Mouse (Mus musculus) hindbrain, embryonic 13.5 days (tissue): ENCODE results near the gene Gtf3c2. TPM values are rescaled to one million over a fixed set of nuclear protein-coding genes. Genes with fewer than 3 reads are reported as not detected.
A peak's percentile ranks its signal among the peaks of the same experiment; 100 is the strongest.

Experiments
- ATAC-seq: fragments of 200-750 bp; cut with Nextera tagmentation; 2 replicates; pipeline ENCODE4 v1.8.0; 2017; ENCODE audit warnings: moderate TSS enrichment; ENCODE audit not compliant: low FRiP score
- H3K27ac ChIP-seq: fragments of 300-500 bp; sonication (generic); 2 replicates; pipeline ENCODE4 v1.5.1; 2015; ENCODE audit warnings: inconsistent platforms, mild to moderate bottlenecking, moderate library complexity
- H3K27me3 ChIP-seq: fragments of 300-500 bp; sonication (generic); 2 replicates; pipeline ENCODE4 v1.6.1; 2015; ENCODE audit warnings: mild to moderate bottlenecking, inconsistent platforms
- H3K36me3 ChIP-seq: fragments of 300-500 bp; sonication (generic); 2 replicates; pipeline ENCODE4 v1.6.1; 2015; ENCODE audit warnings: mild to moderate bottlenecking, inconsistent platforms
- H3K4me1 ChIP-seq: fragments of 300-500 bp; sonication (generic); replicated peaks from 2 replicates; pipeline ENCODE4 v1.6.1; 2015; ENCODE audit warnings: inconsistent platforms
- H3K4me2 ChIP-seq: fragments of 300-500 bp; sonication (generic); 2 replicates; pipeline ENCODE4 v1.6.1; 2015; ENCODE audit warnings: inconsistent platforms, mild to moderate bottlenecking, moderate library complexity
- H3K4me3 ChIP-seq: fragments of 300-500 bp; sonication (generic); 2 replicates; pipeline ENCODE4 v1.5.1; 2015; ENCODE audit warnings: mild to moderate bottlenecking, inconsistent platforms
- H3K9ac ChIP-seq: fragments of 300-500 bp; sonication (generic); 2 replicates; pipeline ENCODE4 v1.6.1; 2015; ENCODE audit warnings: mild to moderate bottlenecking, inconsistent platforms
- H3K9me3 ChIP-seq: fragments of 300-500 bp; sonication (generic); 2 replicates; pipeline ENCODE4 v1.6.1; 2016; ENCODE audit warnings: inconsistent platforms
- WGBS: fragments of 180-500 bp; shearing (Covaris S2); methylation state at CpG from one replicate; pipeline ENCODE4 v1.1.7; 2015; 5-methylcytosine and 5-hydroxymethylcytosine counted together
- polyA plus RNA-seq: library from polyadenylated mRNA; unstranded; fragments of >200 nt; fragmentation: Nextera tagmentation; extraction: Ambion mirVana; gene quantifications from 2 replicates; pipeline ENCODE4 v1.2.1, GENCODE M21; 2015

The Gtf3c2 gene
- polyA plus RNA-seq, 1 experiment from 2014 or later = 67.5 TPM

GRCm38 (mm10) chr5:31168630-31169029 lies 11.3 kb downstream of the Gtf3c2 start:
- Histone ChIP-seq H3K36me3 (peaks cover 96% of the 10 kb centered on the region), H3K4me2 (no peak overlapping the region), H3K27ac (no peak overlapping the region), H3K27me3 (no peaks in the 10 kb centered on the region), H3K9me3 (no peaks in the 10 kb centered on the region), H3K4me1 (no peaks in the 10 kb centered on the region), H3K9ac (no peak overlapping the region), H3K4me3 (no peak overlapping the region)
- no peak for ATAC-seq
- 89% methylated on average over 4 of the region's 4 CpGs for WGBS

- H3K4me3 ChIP-seq = no peak overlapping the region
- H3K4me1 ChIP-seq = no peaks in the 10 kb centered on the region
- no peak overlapping the region for H3K4me2 ChIP-seq
- WGBS = 80% methylated on average over 1 of the region's 1 CpGs
- no peaks in the 10 kb centered on the region for H3K9me3 ChIP-seq
- H3K27me3 ChIP-seq = no peaks in the 10 kb centered on the region
- no peak overlapping the region for H3K9ac ChIP-seq
- H3K36me3 ChIP-seq = peaks cover 94% of the 10 kb centered on the region
- H3K27ac ChIP-seq = no peak overlapping the region
- no peak for ATAC-seq
These were observed 15.1 kb downstream of the Gtf3c2 start for GRCm38 (mm10) chr5:31164878-31165277.

- Histone ChIP-seq H3K4me2 (no peak overlapping the region), H3K9ac (no peak overlapping the region), H3K36me3 (peaks cover 94% of the 10 kb centered on the region), H3K9me3 (no peaks in the 10 kb centered on the region), H3K27me3 (no peaks in the 10 kb centered on the region), H3K4me3 (no peak overlapping the region), H3K4me1 (no peaks in the 10 kb centered on the region), H3K27ac (no peak overlapping the region)
- no peak for ATAC-seq
These were observed 17.5 kb downstream of the Gtf3c2 start for GRCm38 (mm10) chr5:31162462-31162861.

GRCm38 (mm10) chr5:31154152-31154553 lies 25.8 kb downstream of the Gtf3c2 start, which contains the start of gene Mpv17:
Mpv17 (minus strand) TSS chr5:31154251.
- peak within 1 kb of the TSS; percentile 65 for H3K4me3 ChIP-seq
- H3K4me1 ChIP-seq = peaks cover 16% of the 10 kb centered on the region
- under 1% methylated on average over 19 of the region's 19 CpGs for WGBS
- no peaks in the 10 kb centered on the region for H3K9me3 ChIP-seq
- H3K4me2 ChIP-seq = peak within 1 kb of the TSS; percentile 84
- ATAC-seq = peak; percentile 96
- H3K9ac ChIP-seq = peak within 1 kb of the TSS; percentile 85
- H3K36me3 ChIP-seq = peaks cover 36% of the 10 kb centered on the region
- no peaks in the 10 kb centered on the region for H3K27me3 ChIP-seq
- H3K27ac ChIP-seq = peak within 1 kb of the TSS; percentile 83

GRCm38 (mm10) chr5:31153516-31154151 lies 26.3 kb downstream of the Gtf3c2 start:
- ATAC-seq = peak; percentile 26; the same call in 1 of the 2 replicates
- peak overlapping the region; percentile 83 for H3K27ac ChIP-seq

GRCm38 (mm10) chr5:31151746-31152145 lies 28.2 kb downstream of the Gtf3c2 start:
- H3K4me1 ChIP-seq = peaks cover 16% of the 10 kb centered on the region
- H3K36me3 ChIP-seq = peaks cover 12% of the 10 kb centered on the region
- no peak overlapping the region for H3K9ac ChIP-seq
- 90% methylated on average over 3 of the region's 3 CpGs for WGBS
- no peak for ATAC-seq
- H3K4me3 ChIP-seq = no peak overlapping the region
- no peak overlapping the region for H3K27ac ChIP-seq
- H3K9me3 ChIP-seq = no peaks in the 10 kb centered on the region
- H3K4me2 ChIP-seq = no peak overlapping the region
- no peaks in the 10 kb centered on the region for H3K27me3 ChIP-seq

More at GRCm38 (mm10) chr5:31153516-31154151, 26.3 kb downstream of the Gtf3c2 start:
- Histone ChIP-seq H3K4me3 (peak overlapping the region; percentile 65), H3K9me3 (no peaks in the 10 kb centered on the region), H3K36me3 (peaks cover 31% of the 10 kb centered on the region), H3K27me3 (no peaks in the 10 kb centered on the region), H3K4me2 (peak overlapping the region; percentile 84), H3K4me1 (peaks cover 16% of the 10 kb centered on the region), H3K9ac (peak overlapping the region; percentile 85)
- WGBS = 41% methylated on average over 6 of the region's 6 CpGs

- Histone ChIP-seq H3K27me3 (no peaks in the 10 kb centered on the region), H3K4me3 (no peak overlapping the region), H3K9me3 (no peaks in the 10 kb centered on the region), H3K27ac (no peak overlapping the region), H3K4me1 (peaks cover 13% of the 10 kb centered on the region), H3K36me3 (peaks cover 24% of the 10 kb centered on the region), H3K9ac (no peak overlapping the region), H3K4me2 (no peak overlapping the region)
- 90% methylated on average over 4 of the region's 4 CpGs for WGBS
- ATAC-seq = no peak
These were observed 30.2 kb downstream of the Gtf3c2 start for GRCm38 (mm10) chr5:31149781-31150180.

GRCm38 (mm10) chr5:31138968-31139425 lies 40.9 kb downstream of the Gtf3c2 start:
- 11% methylated on average over 9 of the region's 9 CpGs for WGBS
- no peak for ATAC-seq
- Histone ChIP-seq H3K27me3 (peaks cover 66% of the 10 kb centered on the region), H3K4me2 (peak overlapping the region; percentile 58; the same call in 1 of the 2 replicates), H3K9ac (0 out of 2 replicates have a peak overlapping the region, but pooled peaks have one; percentile 53), H3K4me1 (peaks cover 24% of the 10 kb centered on the region), H3K4me3 (peak overlapping the region; percentile 38; the same call in 1 of the 2 replicates), H3K36me3 (peaks cover 14% of the 10 kb centered on the region), H3K27ac (no peak overlapping the region), H3K9me3 (no peaks in the 10 kb centered on the region)

- H3K4me3 ChIP-seq = peak within 1 kb of the TSS; percentile 38
- peaks cover 24% of the 10 kb centered on the region for H3K4me1 ChIP-seq
- no peaks in the 10 kb centered on the region for H3K9me3 ChIP-seq
- H3K27ac ChIP-seq = no peak within 1 kb of the TSS
- ATAC-seq = no peak
- H3K36me3 ChIP-seq = peaks cover 13% of the 10 kb centered on the region
- H3K9ac ChIP-seq = peak within 1 kb of the TSS; percentile 53
- WGBS = 2% methylated on average over 52 of the region's 52 CpGs
- H3K27me3 ChIP-seq = peaks cover 72% of the 10 kb centered on the region
- peak within 1 kb of the TSS; percentile 58 for H3K4me2 ChIP-seq
These were observed 41.5 kb downstream of the Gtf3c2 start, which contains the start of gene Ucn for GRCm38 (mm10) chr5:31138241-31138967. Ucn (minus strand) TSS chr5:31138829.

GRCm38 (mm10) chr5:31137658-31138057 lies 42.3 kb downstream of the Gtf3c2 start:
- peaks cover 74% of the 10 kb centered on the region for H3K27me3 ChIP-seq
- H3K4me2 ChIP-seq = peak overlapping the region; percentile 58
- 0 out of 2 replicates have a peak overlapping the region, but pooled peaks have one; percentile 29 for H3K9ac ChIP-seq
- H3K9me3 ChIP-seq = no peaks in the 10 kb centered on the region
- under 1% methylated on average over 13 of the region's 13 CpGs for WGBS
- H3K36me3 ChIP-seq = peaks cover 13% of the 10 kb centered on the region
- peak overlapping the region; percentile 38 for H3K4me3 ChIP-seq
- ATAC-seq = no peak
- peaks cover 24% of the 10 kb centered on the region for H3K4me1 ChIP-seq
- no peak overlapping the region for H3K27ac ChIP-seq

GRCm38 (mm10) chr5:31136730-31137424 lies 43.1 kb downstream of the Gtf3c2 start:
- no peak for ATAC-seq
- Histone ChIP-seq H3K27ac (no peak overlapping the region), H3K9me3 (no peaks in the 10 kb centered on the region), H3K4me1 (peaks cover 24% of the 10 kb centered on the region), H3K36me3 (peaks cover 11% of the 10 kb centered on the region), H3K9ac (0 out of 2 replicates have a peak overlapping the region, but pooled peaks have one; percentile 29), H3K4me2 (peak overlapping the region; percentile 58), H3K27me3 (peaks cover 80% of the 10 kb centered on the region), H3K4me3 (peak overlapping the region; percentile 38)
- WGBS = 1% methylated on average over 33 of the region's 33 CpGs

GRCm38 (mm10) chr5:31126050-31126449 lies 53.9 kb downstream of the Gtf3c2 start:
- WGBS = 39% methylated on average over 5 of the region's 5 CpGs
- H3K4me3 ChIP-seq = no peak overlapping the region
- H3K4me2 ChIP-seq = no peak overlapping the region
- H3K9ac ChIP-seq = no peak overlapping the region
- H3K36me3 ChIP-seq = no peaks in the 10 kb centered on the region
- ATAC-seq = no peak
- no peak overlapping the region for H3K27ac ChIP-seq
- H3K27me3 ChIP-seq = 0 out of 2 replicates have a peak, but pooled peaks cover 5% of the 10 kb centered on the region
- no peaks in the 10 kb centered on the region for H3K4me1 ChIP-seq
- H3K9me3 ChIP-seq = no peaks in the 10 kb centered on the region
